Mouse (Mus musculus): ENCODE measurements around the gene Tspan18.

The Tspan18 gene

DNA sequence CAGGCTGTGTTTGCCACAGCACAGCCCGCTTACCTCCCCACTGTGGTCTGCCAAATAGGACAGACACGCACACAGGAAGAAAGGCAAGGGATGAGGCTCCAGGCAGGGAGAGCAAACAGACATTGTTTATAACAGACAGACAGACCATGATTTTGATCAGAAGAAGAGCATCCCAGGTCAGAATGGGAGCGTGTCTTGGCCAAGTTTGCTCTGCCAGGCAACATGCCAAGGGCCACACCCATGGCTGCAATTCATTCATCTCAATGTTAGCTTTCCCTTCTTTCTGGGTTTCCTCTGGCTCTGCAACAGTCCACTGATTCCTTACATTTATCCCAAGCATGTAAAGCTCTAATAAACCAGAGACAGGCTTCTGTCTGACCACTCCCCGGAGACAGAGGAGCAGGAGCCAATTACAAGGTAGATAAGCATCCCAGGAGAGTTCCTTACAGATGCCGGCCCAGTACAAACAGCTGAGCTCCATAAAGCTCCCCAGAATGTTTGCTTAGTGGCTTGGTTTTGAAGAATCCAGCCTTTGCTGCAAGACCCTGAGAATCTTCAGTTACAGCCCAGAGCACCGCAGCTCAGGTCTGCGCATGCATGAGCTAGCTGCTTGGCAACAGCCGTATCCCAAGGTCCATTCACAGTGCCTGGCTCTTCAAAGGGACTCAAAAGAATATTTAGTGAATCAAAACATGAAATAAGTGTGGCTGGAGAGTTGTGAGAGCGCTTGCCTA is 5.2 kb upstream of the Tspan18 start:
- no peak for DNase-seq (ENCODE audit: low spot score in 2 of 2)

DNA sequence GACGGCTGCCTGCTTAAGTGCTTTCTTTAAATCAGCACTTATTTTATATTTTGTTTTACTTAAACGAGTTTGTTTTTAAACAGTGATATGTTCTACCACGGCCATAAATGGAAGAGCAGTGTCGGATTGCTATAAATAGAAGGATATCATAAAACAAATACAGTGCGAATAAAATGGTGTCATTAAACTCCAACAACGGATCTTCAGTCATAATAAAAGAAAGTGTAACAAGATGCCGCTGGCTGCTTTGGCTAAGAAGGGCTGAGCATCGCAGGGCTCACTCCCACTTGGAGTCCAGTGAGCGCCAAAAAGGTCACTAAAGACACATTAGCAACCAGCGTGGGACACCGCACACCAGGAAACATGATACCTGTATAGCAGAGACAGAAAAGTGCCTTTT is 1.7 kb upstream of the Tspan18 start:
- DNase-seq (ENCODE audit: low spot score in 2 of 2), result no peak

DNA sequence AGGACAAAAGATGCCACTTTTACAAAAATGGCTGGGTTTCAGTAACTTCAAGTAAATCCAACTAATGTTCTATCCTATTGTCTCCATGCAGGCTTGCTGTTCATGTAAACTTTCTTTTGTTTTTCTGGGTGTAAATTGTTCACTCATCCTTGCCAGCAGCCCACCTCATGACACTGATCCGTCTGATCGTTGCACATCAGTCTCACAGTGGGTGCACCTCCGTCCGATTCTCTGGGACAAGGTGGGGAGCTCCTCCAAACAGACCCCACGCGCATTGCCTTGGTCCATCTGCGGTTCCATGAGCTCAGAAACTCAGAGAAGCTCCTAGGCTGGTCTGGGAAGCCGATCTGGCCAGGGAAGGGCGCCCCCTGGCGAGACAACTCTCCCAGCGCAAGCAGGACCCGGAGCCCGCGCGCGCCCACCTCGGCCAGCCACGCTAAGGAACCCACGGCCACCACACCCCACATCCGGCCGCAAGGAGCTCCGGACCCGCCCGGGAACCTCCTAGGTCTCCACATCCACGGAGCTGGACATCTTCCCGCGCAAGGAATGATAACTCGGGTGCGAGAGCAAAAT is 976 bp downstream of the Tspan18 start:
- DNase-seq (ENCODE audit: low spot score in 2 of 2), result peak; percentile 61 to 77

DNA sequence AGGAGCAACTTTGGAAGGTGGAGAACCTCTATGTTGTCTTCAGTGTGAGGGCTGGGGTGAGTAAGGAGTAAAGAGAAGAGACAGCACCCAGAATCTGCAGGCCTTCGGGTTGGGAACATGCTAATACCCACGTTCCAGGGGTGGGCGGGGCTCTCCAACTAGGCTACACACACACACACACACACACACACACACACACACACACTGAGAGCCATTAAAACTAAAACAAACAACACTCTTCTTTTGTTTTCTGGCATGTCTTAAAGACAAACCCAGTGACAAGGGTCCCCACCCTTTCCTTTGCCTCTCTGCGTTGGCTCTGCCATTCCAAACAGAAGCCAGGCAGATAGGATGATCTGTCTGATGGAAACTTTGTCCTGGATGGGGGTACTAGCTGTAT is 2.0 kb downstream of the Tspan18 start:
- DNase-seq (ENCODE audit: low spot score in 2 of 2), result no peak

DNA sequence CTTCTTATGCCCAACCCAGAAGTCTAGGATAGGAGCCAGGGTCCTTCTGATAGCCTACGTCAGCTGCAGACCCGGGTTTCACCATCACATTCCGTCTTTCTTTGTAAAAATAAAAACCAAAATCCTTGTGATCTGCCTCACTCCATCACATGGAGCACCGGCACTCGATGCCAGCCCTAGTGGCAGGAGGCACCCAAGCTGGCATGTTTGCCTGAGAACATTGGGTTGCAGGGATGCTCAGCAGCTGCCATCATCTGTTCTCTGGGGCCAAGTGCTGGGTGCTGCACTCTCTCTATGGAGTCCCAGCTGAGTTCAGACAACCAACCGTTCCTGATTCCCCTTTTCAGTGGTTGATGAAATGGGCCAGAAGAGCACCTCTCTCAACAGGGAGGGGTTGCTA is 3.2 kb downstream of the Tspan18 start:
- no peak for DNase-seq (ENCODE audit: low spot score in 2 of 2)

DNA sequence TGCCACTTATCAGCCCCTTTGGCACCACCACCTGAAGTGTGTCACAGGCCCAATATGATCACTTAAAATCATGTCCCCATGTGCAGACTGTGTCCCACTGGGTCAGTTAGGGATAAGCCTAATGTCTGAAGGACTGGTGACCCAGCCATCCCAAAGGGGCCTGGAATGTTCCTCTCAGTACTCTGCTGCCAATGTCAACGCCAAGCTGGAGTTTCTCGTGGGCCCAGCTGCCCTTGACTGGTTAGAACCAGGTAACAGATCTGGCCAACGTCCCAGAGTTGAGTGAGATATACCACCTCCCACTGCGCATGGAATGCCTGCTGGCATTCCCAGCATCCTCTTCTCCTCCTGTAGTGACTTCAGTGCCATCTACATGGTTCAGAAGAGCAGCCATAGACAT is 5.2 kb downstream of the Tspan18 start:
- DNase-seq (ENCODE audit: low spot score in 2 of 2), result no peak

DNA sequence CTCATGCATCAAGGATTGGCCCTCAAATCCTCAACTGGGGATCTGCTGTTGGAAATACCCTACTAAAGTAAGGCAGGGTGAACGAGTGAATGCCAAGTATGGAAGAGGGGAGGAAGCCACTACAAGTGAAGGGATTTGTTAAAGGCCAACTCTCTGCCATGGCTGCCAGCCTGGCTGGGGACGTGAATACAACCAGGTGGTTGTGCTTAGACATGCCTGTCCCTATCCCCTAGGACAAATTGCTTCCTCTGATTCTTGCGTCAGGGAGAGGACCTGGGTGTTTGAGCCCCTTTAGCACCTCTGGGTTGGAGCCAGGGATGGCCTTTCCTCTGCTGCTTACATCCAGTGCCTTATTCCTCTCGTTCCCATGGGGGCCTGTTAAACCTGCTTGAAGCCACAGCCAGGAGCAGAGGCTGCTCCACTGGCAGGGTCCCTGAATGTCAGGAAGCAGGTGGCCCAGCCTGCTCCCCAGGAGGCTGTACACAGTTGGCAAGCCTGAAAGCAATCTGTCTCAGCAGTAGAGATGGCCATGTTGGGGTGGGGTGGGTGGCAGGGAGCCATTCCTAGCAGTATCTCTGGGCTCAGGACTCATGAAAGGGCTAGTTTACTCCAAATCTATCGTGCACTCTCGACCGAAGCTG is 6.3 kb downstream of the Tspan18 start:
- no peak for DNase-seq (ENCODE audit: low spot score in 2 of 2)

DNA sequence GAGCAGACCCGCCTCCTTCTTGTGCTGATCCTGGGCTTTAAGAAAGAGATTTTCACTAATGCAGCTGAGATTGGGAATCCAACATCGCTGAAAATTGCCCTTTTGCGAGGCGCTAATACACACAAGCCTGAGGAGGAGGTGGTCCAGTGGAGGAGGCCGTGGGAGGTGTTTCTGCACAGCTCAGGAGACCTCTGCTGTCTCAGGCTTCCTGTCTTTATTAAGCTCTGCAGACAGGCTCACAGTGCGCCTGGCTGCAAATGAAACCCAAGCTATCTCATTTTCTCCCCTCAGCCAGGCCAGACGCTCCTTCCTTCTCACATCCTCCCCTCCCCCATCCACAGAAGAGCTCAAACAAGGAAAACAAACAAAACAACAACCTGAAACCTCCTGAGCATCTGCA is 9.6 kb downstream of the Tspan18 start:
- DNase-seq (ENCODE audit: low spot score in 2 of 2), result no peak

DNA sequence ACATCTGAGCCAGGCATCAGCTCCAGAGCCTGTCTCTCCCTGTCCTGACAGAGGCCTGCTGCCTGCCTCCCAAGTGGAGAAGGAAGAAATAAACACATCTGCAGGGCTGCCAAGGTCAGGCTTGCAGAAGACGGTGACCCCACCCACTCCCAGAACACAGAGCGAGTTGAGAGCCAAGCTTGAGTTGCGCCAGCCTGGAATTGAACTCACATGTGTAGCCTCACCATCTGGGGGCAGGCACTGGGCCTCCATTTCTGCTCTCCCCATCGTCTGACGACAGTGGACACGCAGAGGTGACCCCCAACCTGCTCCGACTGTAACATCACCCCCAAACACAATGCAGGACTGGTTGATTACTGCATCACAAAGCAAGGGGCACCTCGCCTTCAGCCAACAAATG is 12.4 kb downstream of the Tspan18 start:
- DNase-seq (ENCODE audit: low spot score in 2 of 2), result no peak

DNA sequence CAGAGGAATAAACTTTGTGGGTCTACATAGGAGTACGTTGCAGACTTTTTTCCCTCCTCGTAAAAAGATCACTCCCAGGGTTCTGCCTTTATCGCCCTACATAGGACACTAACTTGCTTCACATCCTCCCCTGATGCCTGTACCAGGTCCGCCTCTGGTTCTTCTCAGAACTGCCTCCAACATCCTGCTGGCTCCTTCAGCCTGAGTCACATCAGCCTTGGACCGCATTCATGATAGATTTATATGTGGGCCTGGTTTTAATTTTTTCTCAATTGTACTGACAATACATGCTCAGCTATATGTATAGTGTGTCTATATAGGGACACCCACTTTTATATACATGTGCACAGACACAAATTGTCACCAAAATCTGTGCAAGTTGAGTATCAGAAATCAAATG is 14.0 kb downstream of the Tspan18 start:
- no peak for DNase-seq (ENCODE audit: low spot score in 2 of 2)

DNA sequence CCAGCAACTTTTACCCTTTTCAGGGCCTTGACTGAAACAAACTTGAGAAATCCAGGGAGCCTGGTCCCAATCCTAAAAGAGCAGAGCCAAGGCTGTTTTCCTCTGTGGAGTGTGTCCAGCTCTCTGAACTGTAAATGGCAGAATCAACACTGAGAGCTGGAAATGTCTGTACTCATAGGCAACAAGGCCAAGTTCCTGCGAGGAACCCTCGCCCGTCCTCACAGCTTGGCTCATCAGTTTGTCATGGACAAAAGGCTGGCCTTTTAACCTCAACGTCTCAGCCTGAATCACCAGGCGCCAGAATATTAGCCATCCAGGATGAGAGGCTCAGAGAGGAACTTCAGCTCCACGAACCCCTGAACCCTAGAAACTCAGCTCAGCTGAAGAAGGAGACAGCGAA is 14.7 kb downstream of the Tspan18 start:
- no peak for DNase-seq (ENCODE audit: low spot score in 2 of 2)

DNA sequence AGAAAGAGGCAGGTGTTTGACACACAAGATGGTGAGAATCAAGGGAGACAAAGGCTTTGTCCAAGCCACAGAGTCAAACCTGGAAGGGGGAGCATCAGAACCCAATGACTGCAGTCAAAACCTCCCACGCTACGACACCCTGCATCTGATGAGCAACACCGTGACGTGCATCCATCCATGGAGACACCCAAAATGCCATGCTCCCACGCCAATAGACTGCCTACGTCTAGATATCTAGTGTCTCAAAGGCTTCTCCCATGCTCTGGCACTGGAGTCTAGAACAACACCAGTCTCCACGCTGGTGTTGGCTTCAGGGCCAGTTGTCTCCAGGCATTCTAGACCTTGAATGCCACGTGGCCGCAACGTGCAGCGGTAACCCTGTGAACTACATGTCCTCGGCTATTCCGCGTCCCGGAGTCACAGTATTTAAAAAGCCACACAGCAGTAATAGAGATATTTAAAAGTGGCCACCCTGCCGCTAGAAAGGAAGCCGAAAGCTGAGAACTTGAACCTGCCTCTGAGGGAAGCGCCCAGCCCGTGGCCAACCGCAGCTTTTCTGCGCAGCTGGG is 15.4 kb downstream of the Tspan18 start:
- no peak for DNase-seq (ENCODE audit: low spot score in 2 of 2)

DNA sequence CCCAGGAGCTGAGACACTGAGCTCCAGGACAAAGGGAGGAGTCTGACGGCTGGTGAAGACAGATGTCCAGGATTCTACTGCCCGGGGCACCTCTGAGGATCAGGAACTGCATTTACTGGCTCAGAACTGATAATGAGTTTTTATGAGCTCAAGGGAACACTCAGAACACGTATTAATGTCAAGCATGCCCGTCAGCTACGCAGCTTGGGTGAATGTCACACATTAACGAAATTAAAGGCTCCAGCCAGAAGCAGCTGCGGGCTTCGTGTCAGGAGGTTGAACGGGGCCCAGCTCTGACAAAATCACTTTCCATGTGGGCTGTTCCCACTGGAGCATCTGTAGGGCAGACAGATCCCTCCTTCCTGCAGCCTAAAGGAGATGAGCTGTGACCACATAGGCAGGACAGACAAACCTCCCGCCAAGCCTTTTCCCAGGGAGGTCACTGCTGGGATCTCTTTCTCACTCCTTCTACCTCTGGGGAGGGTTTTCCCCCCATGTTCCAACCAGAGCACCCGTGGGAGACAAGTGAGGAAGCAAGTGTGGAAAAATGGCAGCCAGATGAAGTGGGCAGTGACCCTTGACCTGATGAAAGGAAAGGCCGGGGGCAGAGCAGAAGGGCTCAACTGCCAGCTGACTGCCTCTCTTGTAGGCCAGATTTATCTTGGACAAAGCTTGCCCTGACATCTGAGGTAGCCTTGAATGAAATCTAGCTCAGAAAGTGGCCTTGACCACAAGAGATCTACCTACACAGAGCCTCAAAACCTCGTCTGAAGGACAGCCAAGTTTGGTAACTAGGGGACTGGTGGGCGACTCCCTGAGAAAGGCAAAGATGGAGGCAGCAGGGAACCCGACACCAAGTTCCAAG is 20.3 kb downstream of the Tspan18 start:
- DNase-seq (ENCODE audit: low spot score in 2 of 2), result no peak

DNA sequence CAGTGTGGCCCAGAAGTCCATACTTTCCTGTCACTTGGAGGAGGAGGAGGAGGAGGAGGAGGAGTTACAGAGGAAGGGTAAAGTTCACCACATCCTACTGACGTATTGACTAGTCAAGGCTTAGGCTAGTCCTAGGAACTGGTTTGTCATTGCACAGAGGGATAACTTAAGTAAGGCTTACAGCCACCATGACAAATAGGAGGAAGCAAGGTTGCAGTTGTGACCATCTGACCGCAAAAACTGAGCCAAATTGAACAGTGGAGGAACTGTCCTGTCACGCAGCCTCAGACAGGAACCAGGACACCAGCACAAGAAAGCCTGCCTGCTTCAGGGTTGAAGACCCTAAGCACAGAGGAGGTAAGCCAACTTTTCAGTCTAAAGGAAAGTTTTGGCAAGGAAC is 21.8 kb downstream of the Tspan18 start:
- DNase-seq (ENCODE audit: low spot score in 2 of 2), result no peak

DNA sequence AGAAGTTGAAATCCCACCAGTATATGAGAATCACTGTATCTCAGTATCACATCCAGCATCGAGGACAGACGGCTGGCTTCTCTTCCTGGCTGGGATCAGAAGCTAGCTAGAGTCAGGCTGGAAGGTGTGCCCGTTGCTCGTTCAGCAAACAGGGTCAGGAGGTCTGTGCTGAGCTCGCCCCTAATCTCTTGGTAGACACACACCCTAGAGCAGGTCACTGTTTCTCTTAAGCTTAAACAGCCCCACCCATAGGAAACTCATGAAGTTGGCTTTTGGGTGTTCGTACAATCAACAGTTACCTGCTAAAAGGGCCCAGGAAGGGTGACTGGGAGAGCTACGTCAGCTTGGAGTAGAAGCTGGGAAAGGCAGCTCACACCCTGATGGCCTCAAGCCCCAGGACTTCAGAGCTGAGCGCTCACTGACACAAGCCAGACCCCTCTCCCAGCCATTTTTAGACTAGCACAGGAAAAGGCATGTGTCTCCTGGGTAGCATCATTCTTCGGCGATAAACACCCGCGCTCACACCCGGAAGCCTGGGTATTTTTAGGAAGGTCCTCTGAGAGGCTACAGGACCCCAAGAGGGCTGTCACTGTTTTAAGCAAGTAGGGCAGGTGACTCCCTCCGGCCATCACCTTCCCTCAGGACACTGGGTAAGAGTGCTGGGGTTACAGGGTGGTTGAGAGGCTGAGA is 24.4 kb downstream of the Tspan18 start:
- no peak for DNase-seq (ENCODE audit: low spot score in 2 of 2)

DNA sequence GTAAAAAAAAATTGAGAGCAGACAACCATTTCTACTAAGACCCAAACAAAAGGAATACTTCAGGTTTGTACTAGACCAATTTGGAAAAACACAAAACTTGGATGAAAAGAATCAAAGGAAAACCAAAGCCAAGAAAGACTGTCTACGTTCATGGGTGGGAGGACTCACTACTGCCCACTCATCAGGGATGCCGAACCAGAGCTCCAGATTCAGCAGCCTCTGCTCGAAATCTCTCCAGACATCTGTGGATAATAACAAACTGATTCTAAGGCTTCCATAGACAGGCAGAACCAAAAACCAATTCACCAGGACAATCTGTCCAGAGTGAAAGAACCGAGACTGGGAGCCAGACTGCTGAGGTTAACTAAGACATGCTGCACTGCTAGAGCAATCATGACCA is 27.4 kb downstream of the Tspan18 start:
- no peak for DNase-seq (ENCODE audit: low spot score in 2 of 2)

DNA sequence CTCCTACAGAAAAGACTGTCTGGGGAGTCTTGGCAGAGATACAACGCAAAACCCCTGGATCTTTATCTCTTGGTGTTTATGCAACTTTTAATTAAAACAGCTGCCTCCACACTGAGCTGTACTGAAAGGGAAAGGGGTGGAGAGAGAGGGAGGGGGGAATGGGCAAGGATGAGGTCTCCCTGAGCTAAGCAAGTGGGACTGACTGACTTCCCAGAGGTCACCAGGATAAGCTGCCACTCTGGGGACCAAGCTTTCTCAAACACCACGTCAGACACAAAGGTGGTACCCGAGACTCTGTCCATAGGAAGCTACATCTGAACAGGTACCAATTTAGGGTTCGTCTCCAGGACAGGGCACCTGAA is 30.1 kb downstream of the Tspan18 start:
- DNase-seq (ENCODE audit: low spot score in 2 of 2), result no peak

DNA sequence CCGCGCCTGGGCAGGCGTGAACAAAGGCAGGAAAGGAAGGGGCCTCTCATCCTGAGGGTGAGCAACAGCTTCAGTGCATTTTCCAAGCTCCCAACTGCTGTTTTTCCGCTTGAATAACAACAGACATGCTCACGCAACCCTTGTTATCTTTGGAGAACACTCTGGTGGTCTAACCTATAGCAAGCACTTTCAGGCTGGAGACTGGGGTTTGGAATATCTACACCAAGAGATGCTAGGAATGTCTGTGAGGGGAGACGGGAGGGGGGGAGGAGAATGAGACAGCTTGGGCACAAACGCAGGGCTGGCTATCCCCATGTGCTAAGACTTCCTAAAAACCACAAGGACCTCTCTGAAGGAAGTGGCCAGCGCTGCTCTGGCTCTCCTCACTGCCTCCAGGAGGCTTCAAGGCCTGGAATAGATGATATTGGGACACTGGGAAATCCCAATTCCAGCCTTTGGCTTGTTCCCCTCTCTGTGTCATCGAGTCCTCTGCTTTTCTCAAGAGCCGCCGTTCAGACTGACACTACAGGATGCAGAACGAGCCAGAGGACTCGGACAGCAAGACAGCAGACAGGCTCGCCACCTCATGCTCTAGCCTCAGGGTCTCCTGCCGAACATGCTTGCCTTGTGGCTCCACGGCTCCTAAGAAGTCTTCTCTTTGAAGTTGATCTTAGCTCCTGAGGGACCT is 30.6 kb downstream of the Tspan18 start:
- DNase-seq (ENCODE audit: low spot score in 2 of 2), result no peak

DNA sequence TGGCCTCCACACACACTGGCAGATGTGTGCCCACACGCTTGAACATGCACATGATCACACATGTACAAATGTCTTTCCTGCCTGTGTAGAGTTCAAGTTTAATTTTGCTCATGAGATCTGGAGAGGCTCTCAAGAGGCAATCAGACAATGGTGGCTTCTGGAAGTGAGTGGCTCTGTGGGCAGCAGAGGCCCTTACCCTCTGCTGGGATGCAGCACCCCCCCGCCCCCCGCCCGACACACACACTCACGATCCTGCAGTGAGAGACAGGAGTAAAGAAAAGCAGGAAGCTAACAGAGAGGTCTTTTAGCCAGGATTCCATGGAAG is 31.1 kb downstream of the Tspan18 start:
- no peak for DNase-seq (ENCODE audit: low spot score in 2 of 2)

DNA sequence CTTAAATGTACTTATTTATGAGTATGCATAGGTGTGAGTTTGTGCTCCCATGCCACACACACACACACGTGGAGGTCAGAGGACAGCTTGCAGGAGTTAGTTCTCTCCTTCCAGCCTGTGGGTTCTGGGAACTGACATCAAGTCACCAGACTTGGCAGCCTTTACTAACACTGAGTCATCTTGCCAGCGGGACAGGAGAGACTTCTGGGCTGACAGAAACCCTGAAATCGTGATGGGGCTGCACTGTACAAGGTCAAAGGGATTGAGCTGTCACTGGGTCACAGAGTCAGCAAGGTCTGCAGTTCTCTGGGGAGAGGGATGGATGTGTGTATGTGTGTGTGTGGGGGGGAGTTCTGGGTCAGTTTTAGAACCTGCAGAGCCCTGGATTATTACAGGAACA is 36.6 kb downstream of the Tspan18 start:
- no peak for DNase-seq (ENCODE audit: low spot score in 2 of 2)
